Mouse (Mus musculus) midbrain, postnatal 0 days (tissue): Measurements from ENCODE around the gene Pole3. TPM values are rescaled to one million over a fixed set of nuclear protein-coding genes. Genes with fewer than 3 reads are reported as not detected.

Source experiments
- ATAC-seq: fragments of 200-750 bp; cut with Nextera tagmentation; 2 replicates; pipeline ENCODE4 v1.8.0; 2017; ENCODE audit warnings: moderate number of reproducible peaks, mild to moderate bottlenecking, moderate TSS enrichment, moderate library complexity; ENCODE audit not compliant: low FRiP score
- DNase-seq: peaks from one replicate; pipeline ENCODE4 v3.0.0-alpha.2; 2015; ENCODE audit warnings: low spot score
- H3K27ac ChIP-seq: fragments of 300-500 bp; sonication (generic); 2 replicates; pipeline ENCODE4 v1.5.1; 2014; ENCODE audit warnings: low read depth, mild to moderate bottlenecking, low read length, mixed read lengths
- H3K27me3 ChIP-seq: fragments of 300-500 bp; sonication (generic); 2 replicates; pipeline ENCODE4 v1.6.1; 2014; ENCODE audit warnings: low read length, control low read depth, mixed read lengths; ENCODE audit not compliant: insufficient read depth
- H3K36me3 ChIP-seq: fragments of 300-500 bp; sonication (generic); 2 replicates; pipeline ENCODE4 v1.6.1; 2014; ENCODE audit warnings: low read length, control low read depth, mixed read lengths; ENCODE audit not compliant: insufficient read depth
- H3K4me1 ChIP-seq: fragments of 300-500 bp; sonication (generic); 2 replicates; pipeline ENCODE4 v1.6.1; 2014; ENCODE audit warnings: mild to moderate bottlenecking, control low read depth, antibody characterized with exemption, low read length, mixed read lengths; ENCODE audit not compliant: insufficient read depth
- H3K4me2 ChIP-seq: fragments of 300-500 bp; sonication (generic); 2 replicates; pipeline ENCODE4 v1.6.1; 2014; ENCODE audit warnings: low read depth, mild to moderate bottlenecking, low read length, mixed read lengths; ENCODE audit not compliant: poor library complexity, severe bottlenecking
- H3K4me3 ChIP-seq: fragments of 300-500 bp; sonication (generic); 2 replicates; pipeline ENCODE4 v1.5.1; 2014; ENCODE audit warnings: low read depth, mild to moderate bottlenecking, low read length, moderate library complexity
- H3K9ac ChIP-seq: fragments of 300-500 bp; sonication (generic); replicated peaks from 2 replicates; pipeline ENCODE4 v1.6.1; 2014; ENCODE audit warnings: mild to moderate bottlenecking, low read length, moderate library complexity, mixed read lengths; ENCODE audit not compliant: poor library complexity, severe bottlenecking
- H3K9me3 ChIP-seq: fragments of 300-500 bp; sonication (generic); 2 replicates; pipeline ENCODE4 v1.6.1; 2016; ENCODE audit warnings: low read length, control low read depth
- CTCF ChIP-seq: IDR thresholded peaks from 2 replicates; pipeline ENCODE4 v1.5.1; 2016; ENCODE audit warnings: antibody characterized with exemption, mild to moderate bottlenecking
- WGBS: fragments of 180-500 bp; shearing (Covaris S2); extraction: QIAGEN DNeasy Blood & Tissue Kit; methylation state at CpG from one replicate; pipeline ENCODE4 v1.1.7; 2014; 5-methylcytosine and 5-hydroxymethylcytosine counted together
- polyA plus RNA-seq: library from polyadenylated mRNA; unstranded; fragments of >200 nt; fragmentation: Nextera tagmentation; extraction: Ambion mirVana; gene quantifications from 2 replicates; pipeline ENCODE4 v1.2.1, GENCODE M21; 2015
- total RNA-seq: library from RNA; depleted of rRNA; stranded (reverse); fragments of >200 nt; gene quantifications from 2 replicates; pipeline ENCODE4 v1.2.3, GENCODE M21; 2014; rRNA removed

The Pole3 gene
- total and polyA plus RNA-seq, 2 experiments from 2014 or later = 25.6 to 57.3 TPM

DNA sequence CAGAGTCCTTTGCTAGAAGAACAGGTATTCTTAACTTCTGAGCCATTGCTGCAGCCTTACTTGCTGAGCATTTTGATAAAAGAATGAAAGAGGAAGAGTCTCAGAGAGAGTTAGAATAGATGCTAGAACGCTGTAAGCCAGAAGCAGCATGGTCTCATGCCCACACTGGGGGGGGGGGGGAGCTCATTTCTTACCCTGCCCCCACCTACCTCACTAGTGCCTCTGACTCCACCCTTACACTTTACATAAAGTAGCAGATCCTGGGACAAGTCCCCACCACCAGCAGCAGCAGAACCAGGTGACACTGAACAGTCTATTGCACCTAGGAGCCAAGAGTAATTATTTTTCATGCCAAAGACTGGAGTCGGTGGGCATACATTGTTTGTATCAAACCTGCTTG lies 49.7 kb downstream of the Pole3 start:
- no peak for ATAC-seq

More for the DNA sequence above, 49.7 kb downstream of the Pole3 start:
- Histone ChIP-seq H3K4me3 (no peak overlapping the region), H3K4me2 (no peak overlapping the region), H3K9ac (no peak overlapping the region), H3K36me3 (no peaks in the 10 kb centered on the region), H3K27ac (no peak overlapping the region), H3K27me3 (0 out of 2 replicates have a peak, but pooled peaks cover 4% of the 10 kb centered on the region), H3K4me1 (no peaks in the 10 kb centered on the region), H3K9me3 (no peaks in the 10 kb centered on the region)
- 92% methylated on average over 2 of the region's 2 CpGs for WGBS
- no peak for DNase-seq
- TF ChIP-seq CTCF = no peak

Other genes with a start within 250 kb of the Pole3 start
- 34.3 and 37.5 TPM in 2 replicates for gene Fkbp15, start 164.5 kb downstream of the Pole3 start, total RNA-seq
- gene Fkbp15, start 164.5 kb downstream of the Pole3 start, polyA plus RNA-seq = 19.8 and 20.2 TPM in 2 replicates
- 15.0 and 21.7 TPM in 2 replicates for gene Slc31a1, start 164.3 kb downstream of the Pole3 start, total RNA-seq
- gene Slc31a1, start 164.3 kb downstream of the Pole3 start, polyA plus RNA-seq = 30.9 and 33.3 TPM in 2 replicates
- 41.2 and 62.1 TPM in 2 replicates for gene Cdc26, start 116.4 kb downstream of the Pole3 start, total RNA-seq
- 73.1 and 73.4 TPM in 2 replicates for gene Cdc26, start 116.4 kb downstream of the Pole3 start, polyA plus RNA-seq
- gene Prpf4, start 116.3 kb downstream of the Pole3 start, total RNA-seq = 13.4 and 16.0 TPM in 2 replicates
- gene Prpf4, start 116.3 kb downstream of the Pole3 start, polyA plus RNA-seq = 12.8 TPM in 2 replicates
- gene Rnf183, start 89.8 kb downstream of the Pole3 start, total RNA-seq = 0.85 TPM in 1 of 2 replicates, not detected in the other
- 0.11 and 0.39 TPM in 2 replicates for gene Rnf183, start 89.8 kb downstream of the Pole3 start, polyA plus RNA-seq
- gene Wdr31, start 54.2 kb downstream of the Pole3 start, total RNA-seq = 9.4 and 13.1 TPM in 2 replicates
- 25.1 and 25.9 TPM in 2 replicates for gene Wdr31, start 54.2 kb downstream of the Pole3 start, polyA plus RNA-seq
- 1.5 and 1.7 TPM in 2 replicates for gene Bspry, start 45.0 kb downstream of the Pole3 start, total RNA-seq
- 0.49 and 0.84 TPM in 2 replicates for gene Bspry, start 45.0 kb downstream of the Pole3 start, polyA plus RNA-seq
- 2.9 and 5.3 TPM in 2 replicates for gene Hdhd3, start 21.6 kb downstream of the Pole3 start, total RNA-seq
- 4.9 and 5.3 TPM in 2 replicates for gene Hdhd3, start 21.6 kb downstream of the Pole3 start, polyA plus RNA-seq
- 38.6 and 49.3 TPM in 2 replicates for gene Alad, start 5.2 kb downstream of the Pole3 start, total RNA-seq
- gene Alad, start 5.2 kb downstream of the Pole3 start, polyA plus RNA-seq = 74.6 and 80.9 TPM in 2 replicates
- 0.38 and 1.6 TPM in 2 replicates for gene 4933430I17Rik, start 301 bp upstream of the Pole3 start, total RNA-seq
- 0.80 and 0.93 TPM in 2 replicates for gene 4933430I17Rik, start 301 bp upstream of the Pole3 start, polyA plus RNA-seq
- gene Rgs3, start 34.8 kb upstream of the Pole3 start, total RNA-seq = 89.4 and 109 TPM in 2 replicates
- gene Rgs3, start 34.8 kb upstream of the Pole3 start, polyA plus RNA-seq = 54.6 and 55.6 TPM in 2 replicates